ENCODE assay signal across 17 mouse cellular contexts in the genomic region with DNA sequence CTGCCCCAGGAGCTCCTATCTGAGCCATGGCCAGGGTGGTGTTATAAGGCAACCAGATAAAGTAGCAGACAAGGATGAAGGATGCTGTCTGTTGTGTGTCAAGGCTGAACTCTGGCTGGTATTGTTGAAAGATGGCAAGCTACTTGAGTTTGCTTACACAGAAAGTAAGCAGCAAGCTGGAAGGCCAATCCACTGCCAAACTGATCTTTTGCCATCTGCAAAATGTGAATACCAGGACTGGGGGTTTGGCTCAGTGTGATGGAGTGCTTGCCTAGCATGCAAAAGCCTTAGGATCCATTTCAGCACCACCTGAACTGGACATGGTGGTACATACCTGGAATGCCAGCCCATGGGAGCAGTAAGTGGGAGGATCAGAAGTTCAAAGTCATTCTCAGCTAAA.
DNase-seq lines count a peak whose midpoint lies in the region; ATAC-seq and TF ChIP-seq lines count a peak whose summit lies in the region.
"Had no signal": no experiment of that assay in that cellular context is flagged by ENCODE, and none has a peak within 500 bp of the region (broad histone marks: within the 10 kb centered on the region; RNA-seq: fewer than 3 reads in every experiment).

No protein-coding gene starts in this region.

- no peak overlapping the region for H3K27ac ChIP-seq in forebrain, postnatal 0 days (ENCODE audit: low read depth, low read length)
- H3K27ac ChIP-seq in forebrain, embryonic 15.5 days (replicated peaks), result no peak overlapping the region
- H3K27ac ChIP-seq: embryonic facial prominence, embryonic 10.5 days; embryonic facial prominence, embryonic 12.5 days had no signal

- H3K4me3 ChIP-seq in forebrain, postnatal 0 days (ENCODE audit: low read depth, low read length), result no peak overlapping the region
- H3K4me3 ChIP-seq in forebrain, embryonic 15.5 days, result no peak overlapping the region
- H3K4me3 ChIP-seq: embryonic facial prominence, embryonic 10.5 days; embryonic facial prominence, embryonic 12.5 days had no signal

- no peak overlapping the region for H3K4me2 ChIP-seq in forebrain, postnatal 0 days (ENCODE audit: low read depth)
- no peak overlapping the region for H3K4me2 ChIP-seq in forebrain, embryonic 15.5 days (replicated peaks)
- H3K4me2 ChIP-seq: embryonic facial prominence, embryonic 12.5 days had no signal

- peak; percentile 45; the same call in 1 of the 2 replicates for ATAC-seq in forebrain, postnatal 0 days
- no peak for ATAC-seq in forebrain, embryonic 15.5 days (replicated peaks)
- ATAC-seq: forebrain, embryonic 16.5 days had no signal

- H3K4me1 ChIP-seq in forebrain, postnatal 0 days (ENCODE audit: insufficient read depth), result no peaks in the 10 kb centered on the region
- H3K4me1 ChIP-seq in forebrain, embryonic 15.5 days, result no peaks in the 10 kb centered on the region
- H3K4me1 ChIP-seq: embryonic facial prominence, embryonic 12.5 days had no signal

- no peaks in the 10 kb centered on the region for H3K27me3 ChIP-seq in forebrain, postnatal 0 days (ENCODE audit: insufficient read depth, low read length)
- no peaks in the 10 kb centered on the region for H3K27me3 ChIP-seq in forebrain, embryonic 15.5 days
- H3K27me3 ChIP-seq: embryonic facial prominence, embryonic 12.5 days had no signal

- no peaks in the 10 kb centered on the region for H3K36me3 ChIP-seq in forebrain, postnatal 0 days (ENCODE audit: insufficient read depth)
- H3K36me3 ChIP-seq in forebrain, embryonic 15.5 days, result no peaks in the 10 kb centered on the region
- H3K36me3 ChIP-seq: embryonic facial prominence, embryonic 10.5 days; embryonic facial prominence, embryonic 12.5 days had no signal

- H3K9ac ChIP-seq in forebrain, postnatal 0 days, result no peak overlapping the region
- no peak overlapping the region for H3K9ac ChIP-seq in forebrain, embryonic 15.5 days (replicated peaks)
- H3K9ac ChIP-seq: embryonic facial prominence, embryonic 12.5 days had no signal

- no peak for TF ChIP-seq CTCF in forebrain, postnatal 0 days (IDR thresholded peaks at IDR 0.05; ENCODE audit: low read depth)

- peak; percentile 61 for DNase-seq in forebrain, postnatal 0 days
- DNase-seq in R1 (ENCODE audit: low read depth, low spot score) (peak; percentile 44), ZHBTc4 (ENCODE audit: low read depth, low spot score) (peak; percentile 44)
- no peak for DNase-seq in thymus, adult 18-20 months
- no peak for DNase-seq in adrenal gland, postnatal 25 days
- DNase-seq: adrenal gland, adult 2 months; adrenal gland, postnatal 10 days; adrenal gland, postnatal 36 days; cerebellum, adult 11 months; cerebellum, adult 18-20 months; cerebellum, adult 9-10 months; cerebellum, postnatal 10 days; cerebellum, postnatal 25 days had no signal

- H3K9me3 ChIP-seq in forebrain, postnatal 0 days (ENCODE audit: low read length), result no peaks in the 10 kb centered on the region
- H3K9me3 ChIP-seq in forebrain, embryonic 15.5 days, result no peaks in the 10 kb centered on the region
- H3K9me3 ChIP-seq: embryonic facial prominence, embryonic 10.5 days; embryonic facial prominence, embryonic 12.5 days had no signal

Comparison
In these comparisons a context has a peak if more than half of its experiments do, and no peak if none do; other contexts are left out.
1. DNase-seq: peak in forebrain, postnatal 0 days (single experiment), R1 (single experiment) and ZHBTc4 (single experiment); none in thymus, adult 18-20 months (0 of 2) and adrenal gland, postnatal 25 days (single experiment).